Mouse (Mus musculus) ES-E14 (cell line): ENCODE data around the gene Vps8.

Source experiments
- HCFC1 ChIP-seq: IDR thresholded peaks from 2 replicates; pipeline ENCODE4 v1.6.1; 2012; ENCODE audit warnings: low read length, inconsistent platforms, borderline replicate concordance; ENCODE audit not compliant: insufficient read depth
- ZC3H11A ChIP-seq: IDR thresholded peaks from 2 replicates; pipeline ENCODE4 v1.6.1; 2012; ENCODE audit warnings: low read depth, mild to moderate bottlenecking, inconsistent platforms, low read length, borderline replicate concordance
- ZNF384 ChIP-seq: IDR thresholded peaks from 2 replicates; pipeline ENCODE4 v1.6.1; 2012; ENCODE audit warnings: low read depth, low read length, inconsistent platforms

GRCm38 (mm10) chr16:21576000-21576420, 153.1 kb downstream of the Vps8 start:
- no peak for TF ChIP-seq ZC3H11A
- no peak for TF ChIP-seq ZNF384
- TF ChIP-seq HCFC1: no peak
